In the genomic region with DNA sequence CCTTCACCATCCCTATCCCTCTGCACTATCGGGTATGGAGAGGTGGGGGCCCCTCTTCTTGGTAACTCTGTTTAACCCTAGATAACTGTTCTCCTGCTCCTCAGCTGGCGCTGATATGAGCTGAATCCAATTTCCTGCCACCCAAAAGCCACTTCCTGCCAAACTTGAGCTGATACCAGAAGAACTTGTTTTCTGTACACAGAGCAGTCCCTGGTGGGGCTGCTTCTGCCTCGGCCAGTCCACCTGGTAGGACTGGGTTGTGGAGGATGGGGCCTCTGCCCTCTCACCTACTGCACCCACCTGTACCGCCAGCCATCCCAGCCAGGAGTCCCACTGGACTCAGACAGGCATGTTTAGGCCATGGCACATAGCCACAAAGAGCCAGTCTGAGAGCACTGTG, we compare ENCODE assay signal across 10 mouse cellular contexts. TPM values are rescaled to one million over a fixed set of nuclear protein-coding genes. Genes with fewer than 3 reads are reported as not detected.
DNase-seq lines count a peak whose midpoint lies in the region; ATAC-seq and TF ChIP-seq lines count a peak whose summit lies in the region.
"Had no signal": no experiment of that assay in that cellular context is flagged by ENCODE, and none has a peak within 500 bp of the region (broad histone marks: within the 10 kb centered on the region; RNA-seq: fewer than 3 reads in every experiment).

No protein-coding gene starts in this region.

- H3K27ac ChIP-seq in intestine, embryonic 16.5 days (ENCODE audit: low read length): peak overlapping the region; percentile 26; the same call in 1 of the 2 replicates
- H3K27ac ChIP-seq in intestine, postnatal 0 days (ENCODE audit: low read depth, low read length): no peak overlapping the region
- peak overlapping the region; percentile 1; the same call in 1 of the 2 replicates for H3K27ac ChIP-seq in hindbrain, embryonic 14.5 days
- H3K27ac ChIP-seq in kidney, embryonic 14.5 days (ENCODE audit: low read depth, low read length): no peak overlapping the region

- no peak overlapping the region for H3K4me3 ChIP-seq in intestine, embryonic 16.5 days (ENCODE audit: low read length)
- no peak overlapping the region for H3K4me3 ChIP-seq in intestine, postnatal 0 days (ENCODE audit: low read depth, low read length)
- H3K4me3 ChIP-seq in hindbrain, embryonic 14.5 days (replicated peaks; ENCODE audit: low read length): no peak overlapping the region
- H3K4me3 ChIP-seq in kidney, embryonic 14.5 days (ENCODE audit: low read length): no peak overlapping the region

- no peaks in the 10 kb centered on the region for H3K9me3 ChIP-seq in intestine, embryonic 16.5 days (ENCODE audit: control insufficient read depth, low read length)
- H3K9me3 ChIP-seq in intestine, postnatal 0 days (ENCODE audit: control insufficient read depth): no peaks in the 10 kb centered on the region
- H3K9me3 ChIP-seq in hindbrain, embryonic 14.5 days (ENCODE audit: control insufficient read depth, low read length): no peaks in the 10 kb centered on the region
- no peaks in the 10 kb centered on the region for H3K9me3 ChIP-seq in kidney, embryonic 14.5 days (ENCODE audit: control insufficient read depth, low read length)

- H3K4me1 ChIP-seq in intestine, embryonic 16.5 days (ENCODE audit: control insufficient read depth, insufficient read depth, low read length): peaks cover 31% of the 10 kb centered on the region
- H3K4me1 ChIP-seq in intestine, postnatal 0 days (replicated peaks; ENCODE audit: control insufficient read depth, insufficient read depth, low read length): peaks cover 4% of the 10 kb centered on the region; the same call in 1 of the 2 replicates
- H3K4me1 ChIP-seq in hindbrain, embryonic 14.5 days (replicated peaks; ENCODE audit: control insufficient read depth, insufficient read depth, low read length): peaks cover 60% of the 10 kb centered on the region
- peaks cover 27% of the 10 kb centered on the region for H3K4me1 ChIP-seq in kidney, embryonic 14.5 days (ENCODE audit: control insufficient read depth, insufficient read depth, low read length)

- no peaks in the 10 kb centered on the region for H3K36me3 ChIP-seq in intestine, embryonic 16.5 days (ENCODE audit: control insufficient read depth, insufficient read depth, low read length)
- H3K36me3 ChIP-seq in intestine, postnatal 0 days (ENCODE audit: control insufficient read depth, insufficient read depth): no peaks in the 10 kb centered on the region
- H3K36me3 ChIP-seq in hindbrain, embryonic 14.5 days (replicated peaks; ENCODE audit: control insufficient read depth, insufficient read depth): no peaks in the 10 kb centered on the region
- H3K36me3 ChIP-seq in kidney, embryonic 14.5 days (ENCODE audit: control insufficient read depth, insufficient read depth, low read length): no peaks in the 10 kb centered on the region

- intact Hi-C loops in left cerebral cortex, postnatal 14 days (cut with DNase I): no loop called here

- H3K4me2 ChIP-seq in intestine, embryonic 16.5 days (ENCODE audit: low read depth, low read length): no peak overlapping the region
- no peak overlapping the region for H3K4me2 ChIP-seq in intestine, postnatal 0 days (replicated peaks; ENCODE audit: low read depth)
- no peak overlapping the region for H3K4me2 ChIP-seq in hindbrain, embryonic 14.5 days (replicated peaks)
- H3K4me2 ChIP-seq in kidney, embryonic 14.5 days (replicated peaks; ENCODE audit: low read depth, low read length): no peak overlapping the region

- peak; percentile 4; the same call in 1 of the 2 replicates for ATAC-seq in intestine, embryonic 16.5 days
- no peak for ATAC-seq in intestine, postnatal 0 days
- no peak for ATAC-seq in hindbrain, embryonic 14.5 days (ENCODE audit: low FRiP score)
- ATAC-seq in kidney, embryonic 14.5 days (ENCODE audit: low FRiP score, low TSS enrichment): no peak

- 0 out of 2 replicates have a peak, but pooled peaks cover 4% of the 10 kb centered on the region for H3K27me3 ChIP-seq in intestine, embryonic 16.5 days (replicated peaks; ENCODE audit: control insufficient read depth, insufficient read depth, low read length)
- no peaks in the 10 kb centered on the region for H3K27me3 ChIP-seq in intestine, postnatal 0 days (replicated peaks; ENCODE audit: control insufficient read depth, insufficient read depth, low read length)
- H3K27me3 ChIP-seq in hindbrain, embryonic 14.5 days (ENCODE audit: control insufficient read depth, insufficient read depth, low read length): no peaks in the 10 kb centered on the region
- peaks cover 7% of the 10 kb centered on the region; the same call in 1 of the 2 replicates for H3K27me3 ChIP-seq in kidney, embryonic 14.5 days (ENCODE audit: control insufficient read depth, insufficient read depth, low read length)

- DNase-seq in c-Kit-negative CD71-positive TER-119-positive erythroid progenitor cells, embryonic 14.5 days (ENCODE audit: low read depth, low spot score): peak; percentile 66
- no peak for DNase-seq in hindbrain, embryonic 14.5 days (ENCODE audit: low spot score)
- peak; percentile 74 for DNase-seq in thymus, postnatal 0 days (ENCODE audit: low spot score)
- DNase-seq in layer of hippocampus, postnatal 10 days (ENCODE audit: low spot score in 2 of 2): no peak
- no peak for DNase-seq in left cerebral cortex, postnatal 14 days (ENCODE audit: low spot score in 2 of 2)
- DNase-seq: kidney, postnatal 14 days; midbrain, embryonic 14.5 days had no signal

- 68% methylated on average over 4 of the region's 4 CpGs for WGBS in intestine, embryonic 16.5 days
- 45% methylated on average over 4 of the region's 4 CpGs for WGBS in intestine, postnatal 0 days
- WGBS in hindbrain, embryonic 14.5 days: 83% methylated on average over 4 of the region's 4 CpGs
- WGBS in kidney, embryonic 14.5 days: 61% methylated on average over 4 of the region's 4 CpGs

- H3K9ac ChIP-seq in intestine, embryonic 16.5 days (ENCODE audit: low read depth, low read length): no peak overlapping the region
- no peak overlapping the region for H3K9ac ChIP-seq in intestine, postnatal 0 days (ENCODE audit: low read depth, low read length)
- no peak overlapping the region for H3K9ac ChIP-seq in hindbrain, embryonic 14.5 days
- H3K9ac ChIP-seq in kidney, embryonic 14.5 days (ENCODE audit: low read depth, low read length): no peak overlapping the region

- TF ChIP-seq CTCF in intestine, postnatal 0 days (IDR thresholded peaks at IDR 0.05; ENCODE audit: low read depth): no peak

RNA-seq across cellular contexts. Expression of gene 4930404H24Rik, which starts 3.2 kb away (rescaled TPM):
- not detected in 2 replicates for polyA plus RNA-seq in intestine, embryonic 16.5 days (2015; fragmentation: Nextera tagmentation; extraction: Ambion mirVana)
- not detected in 2 replicates for polyA plus RNA-seq in intestine, postnatal 0 days (2015; fragmentation: Nextera tagmentation; extraction: Ambion mirVana)
- not detected in 2 replicates for polyA plus RNA-seq in hindbrain, embryonic 14.5 days (2014; fragmentation: Nextera tagmentation; extraction: Ambion mirVana)
- not detected in 2 replicates for polyA plus RNA-seq in thymus, postnatal 0 days (2015; fragmentation: Nextera tagmentation; extraction: Ambion mirVana)
- total RNA-seq in layer of hippocampus, postnatal 10 days (2021): not detected
- not detected in 2 replicates for polyA plus RNA-seq in kidney, embryonic 14.5 days (2014; fragmentation: Nextera tagmentation; extraction: Ambion mirVana)
- 1 to 10 TPM in 1 of 2 experiments, not detected in 1; 1.4 TPM for total RNA-seq in left cerebral cortex, postnatal 14 days (2021)
- polyA plus RNA-seq: midbrain, embryonic 14.5 days had no signal

RNA-seq across cellular contexts. Expression of gene Nol4l, which starts 34.0 kb away (rescaled TPM):
- polyA plus RNA-seq in intestine, embryonic 16.5 days (2015; fragmentation: Nextera tagmentation; extraction: Ambion mirVana): 28.6 and 34.2 TPM in 2 replicates
- 21.9 and 25.2 TPM in 2 replicates for polyA plus RNA-seq in intestine, postnatal 0 days (2015; fragmentation: Nextera tagmentation; extraction: Ambion mirVana)
- 44.8 and 49.8 TPM in 2 replicates for polyA plus RNA-seq in hindbrain, embryonic 14.5 days (2014; fragmentation: Nextera tagmentation; extraction: Ambion mirVana)
- polyA plus RNA-seq in thymus, postnatal 0 days (2015; fragmentation: Nextera tagmentation; extraction: Ambion mirVana): 1.9 and 2.0 TPM in 2 replicates
- 10 to 100 TPM; 65.4 to 66.8 TPM for total RNA-seq in layer of hippocampus, postnatal 10 days (2021)
- polyA plus RNA-seq in kidney, embryonic 14.5 days (2014; fragmentation: Nextera tagmentation; extraction: Ambion mirVana): 10.5 and 17.1 TPM in 2 replicates
- total RNA-seq in left cerebral cortex, postnatal 14 days (2021): 10 to 100 TPM; 44.8 to 46.8 TPM

Comparison
In these comparisons a context has a peak if more than half of its experiments do, and no peak if none do; other contexts are left out.
1. H3K27ac ChIP-seq: peak in intestine, embryonic 16.5 days (single experiment) and hindbrain, embryonic 14.5 days (single experiment); none in intestine, postnatal 0 days (single experiment) and kidney, embryonic 14.5 days (single experiment).
2. DNase-seq: peak in c-Kit-negative CD71-positive TER-119-positive erythroid progenitor cells, embryonic 14.5 days (single experiment) and thymus, postnatal 0 days (single experiment); none in hindbrain, embryonic 14.5 days (single experiment), layer of hippocampus, postnatal 10 days (0 of 2) and left cerebral cortex, postnatal 14 days (0 of 2).